Mouse (Mus musculus) Patski (cell line): ENCODE results near the gene Cacnb1. TPM values are rescaled to one million over a fixed set of nuclear protein-coding genes. Genes with fewer than 3 reads are reported as not detected.

ENCODE experiments used
- ATAC-seq: fragments of 100-300 bp; one replicate; pipeline ENCODE4 v1.8.0; 2021
- CTCF ChIA-PET: fragments of 350-600 bp; sonication (Branson Sonifier 250); formaldehyde crosslinking; loops from one replicate; lab custom pipeline; 2022; ENCODE audit warnings: inconsistent platforms; lab: Charles Lee
- POLR2A ChIA-PET: fragments of 350-600 bp; sonication (Branson Sonifier 250); formaldehyde crosslinking; loops from one replicate; lab custom pipeline; 2022; ENCODE audit warnings: antibody characterized with exemption, inconsistent platforms; lab: Charles Lee
- DNase-seq: peaks from one replicate; pipeline ENCODE4 v3.0.0-alpha.2; 2011; ENCODE audit warnings: low read depth, low spot score
- H3K27me3 ChIP-seq: fragments of 371-371 bp; one replicate; pipeline ENCODE4 v1.5.1; 2021
- CTCF ChIP-seq: fragments of 100-300 bp; IDR thresholded peaks from one replicate; pipeline ENCODE4 v1.5.1; 2021
- in situ Hi-C: fragments of 300-500 bp; cut with MboI; formaldehyde crosslinking; loops from 3 replicates; pipeline ENCODE4 v1.11.1; 2018; ENCODE audit warnings: low pct_unique_long_range_greater_than_20kb, mixed read lengths
- polyA plus RNA-seq: library from polyadenylated mRNA; unstranded; gene quantifications from one replicate; pipeline ENCODE4 v1.2.3, GENCODE M21; 2021

The Cacnb1 gene
- polyA plus RNA-seq, 1 experiment from 2014 or later: 6.0 TPM

DNA sequence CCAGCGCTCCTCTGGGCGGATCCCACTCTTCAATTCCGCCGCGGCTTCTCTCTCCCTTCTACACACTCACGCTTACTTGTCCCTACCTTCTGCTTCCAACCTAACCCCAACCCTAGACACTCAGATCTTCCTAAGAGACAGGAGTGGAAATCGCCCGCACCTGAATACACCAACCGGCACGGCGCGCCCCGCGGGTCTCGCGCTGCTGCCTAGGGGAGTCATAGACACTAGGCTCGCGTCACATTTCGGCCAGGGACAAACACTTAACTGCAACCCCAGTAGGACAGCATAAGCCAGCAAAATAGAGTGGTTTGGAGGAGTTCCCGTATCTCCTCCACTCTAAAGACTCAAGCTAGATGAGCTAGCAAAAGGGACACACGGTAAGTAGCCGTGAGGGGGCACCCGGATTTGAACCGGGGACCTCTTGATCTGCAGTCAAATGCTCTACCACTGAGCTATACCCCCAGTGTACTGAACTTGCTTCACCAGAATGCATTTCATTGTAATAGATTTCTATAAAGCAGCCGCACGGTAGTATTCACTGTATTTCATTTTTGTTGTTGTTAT lies 34.2 kb downstream of the Cacnb1 start:
- peak; percentile 45 for ATAC-seq
- POLR2A ChIA-PET: interaction anchor here (1.0 to 1.1 kb wide), 2 partner anchors 33 to 38 kb away, joined by 4 to 5 read pairs; partner anchors contain the start of genes Cacnb1 and Rpl19

DNA sequence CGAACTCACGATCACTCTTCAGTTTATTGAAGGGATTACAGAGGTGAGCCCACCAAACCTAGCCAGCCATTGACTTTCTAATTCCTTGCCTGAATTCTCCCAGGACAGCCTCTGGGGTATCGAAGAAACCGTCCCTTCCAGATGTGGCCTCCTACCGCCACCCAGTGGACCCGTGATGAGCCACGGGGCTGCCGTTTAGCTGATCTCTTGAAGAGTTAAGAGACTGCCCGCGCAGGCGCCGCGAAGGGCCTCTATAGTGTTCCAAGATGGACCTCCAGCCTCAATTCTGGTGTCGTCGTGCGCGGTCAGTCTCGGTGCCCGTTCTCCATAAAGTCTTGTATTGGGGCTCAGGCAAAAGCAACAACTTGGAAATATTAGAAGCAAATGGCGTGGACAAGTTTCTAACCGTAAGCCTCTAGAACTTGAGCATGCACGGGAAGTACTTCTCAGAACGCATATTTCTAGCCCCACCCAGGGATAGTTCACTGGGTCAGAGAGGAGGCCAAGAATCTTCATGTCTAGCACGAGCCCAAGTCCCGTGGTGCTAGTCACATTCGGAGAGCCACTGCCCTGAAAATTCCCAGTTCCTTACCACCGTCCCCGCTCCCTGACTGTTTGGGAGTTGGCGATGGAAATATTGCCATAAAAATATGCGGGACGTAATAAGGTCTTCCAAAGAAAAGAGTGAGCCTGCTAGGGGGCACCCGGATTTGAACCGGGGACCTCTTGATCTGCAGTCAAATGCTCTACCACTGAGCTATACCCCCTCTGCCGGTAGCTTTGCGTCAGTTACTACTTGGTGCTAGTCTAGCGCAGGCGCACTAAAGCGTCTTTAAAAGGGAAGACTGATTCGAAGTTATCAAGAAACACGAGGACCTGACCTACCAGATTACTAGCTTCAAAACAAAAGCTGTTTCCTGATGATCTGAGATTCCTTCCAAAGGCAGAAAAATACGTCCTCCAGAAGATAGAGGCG lies 35.0 kb downstream of the Cacnb1 start:
- no peaks in the 10 kb centered on the region for H3K27me3 ChIP-seq
- no peak for DNase-seq
- ChIA-PET POLR2A (interaction anchor here (1.0 kb wide), 2 partner anchors 11 to 34 kb away, joined by 3 to 5 read pairs; partner anchors contain the start of gene Cacnb1), CTCF (interaction anchor here (0.7 to 2.1 kb wide), 15 partner anchors 18 to 194 kb away, joined by 3 to 15 read pairs (median 3); partner anchors contain the start of genes Cacnb1 and Fbxo47)
- peak; percentile 60 for ATAC-seq
- peak; percentile 5 for TF ChIP-seq CTCF
- in situ Hi-C loops: loop anchor here (5.0 kb wide), 3 partner anchors 51 to 191 kb away; partner anchors contain the start of gene Lasp1

More for the DNA sequence above, 34.2 kb downstream of the Cacnb1 start:
- CTCF ChIA-PET: interaction anchor here (0.8 to 2.1 kb wide), 11 partner anchors 18 to 194 kb away, joined by 3 to 15 read pairs (median 3); partner anchors contain the start of genes Cacnb1 and Fbxo47
- in situ Hi-C loops: loop anchor here (5.0 kb wide), 3 partner anchors 51 to 191 kb away; partner anchors contain the start of gene Lasp1
- no peaks in the 10 kb centered on the region for H3K27me3 ChIP-seq
- no peak for DNase-seq
- TF ChIP-seq CTCF: no peak

DNA sequence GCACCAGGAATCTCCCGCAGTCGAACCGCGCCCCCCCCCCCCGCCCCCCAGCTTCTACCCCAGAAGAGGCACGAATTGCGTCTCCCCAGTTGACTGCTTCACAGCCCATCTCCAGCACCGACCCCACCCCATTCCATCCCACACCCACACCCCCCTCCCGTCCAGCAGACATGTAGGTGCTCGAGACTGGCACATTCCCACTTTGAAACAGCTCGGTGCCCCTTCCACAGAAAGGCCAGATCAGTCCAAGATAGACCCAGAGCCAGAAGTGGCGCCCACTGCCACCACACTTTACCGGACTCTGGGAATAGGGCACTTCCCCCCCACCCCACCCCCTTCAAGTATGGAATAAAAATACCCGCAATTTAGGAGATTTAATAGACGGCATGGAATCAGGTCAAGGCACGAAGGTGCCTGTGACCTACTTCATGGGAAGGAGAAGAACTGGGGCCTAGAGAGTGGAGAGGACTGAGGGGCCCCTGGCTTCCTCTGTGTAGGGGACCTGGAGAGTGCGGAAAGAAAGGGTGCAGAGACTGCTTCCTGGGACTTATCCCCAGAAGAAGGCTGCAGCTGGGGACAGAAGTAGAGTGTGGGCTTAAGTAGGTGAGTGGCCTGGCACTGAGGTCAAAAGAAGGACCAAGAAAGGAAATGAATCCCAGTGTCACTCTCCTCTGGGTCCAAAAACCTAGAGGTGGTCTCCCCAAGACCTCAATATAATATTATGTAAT lies 35.9 kb downstream of the Cacnb1 start:
- POLR2A ChIA-PET: interaction anchor here (1.0 kb wide), 1 partner anchor 10 kb away, joined by 3 read pairs; no protein-coding TSS in a partner anchor

DNA sequence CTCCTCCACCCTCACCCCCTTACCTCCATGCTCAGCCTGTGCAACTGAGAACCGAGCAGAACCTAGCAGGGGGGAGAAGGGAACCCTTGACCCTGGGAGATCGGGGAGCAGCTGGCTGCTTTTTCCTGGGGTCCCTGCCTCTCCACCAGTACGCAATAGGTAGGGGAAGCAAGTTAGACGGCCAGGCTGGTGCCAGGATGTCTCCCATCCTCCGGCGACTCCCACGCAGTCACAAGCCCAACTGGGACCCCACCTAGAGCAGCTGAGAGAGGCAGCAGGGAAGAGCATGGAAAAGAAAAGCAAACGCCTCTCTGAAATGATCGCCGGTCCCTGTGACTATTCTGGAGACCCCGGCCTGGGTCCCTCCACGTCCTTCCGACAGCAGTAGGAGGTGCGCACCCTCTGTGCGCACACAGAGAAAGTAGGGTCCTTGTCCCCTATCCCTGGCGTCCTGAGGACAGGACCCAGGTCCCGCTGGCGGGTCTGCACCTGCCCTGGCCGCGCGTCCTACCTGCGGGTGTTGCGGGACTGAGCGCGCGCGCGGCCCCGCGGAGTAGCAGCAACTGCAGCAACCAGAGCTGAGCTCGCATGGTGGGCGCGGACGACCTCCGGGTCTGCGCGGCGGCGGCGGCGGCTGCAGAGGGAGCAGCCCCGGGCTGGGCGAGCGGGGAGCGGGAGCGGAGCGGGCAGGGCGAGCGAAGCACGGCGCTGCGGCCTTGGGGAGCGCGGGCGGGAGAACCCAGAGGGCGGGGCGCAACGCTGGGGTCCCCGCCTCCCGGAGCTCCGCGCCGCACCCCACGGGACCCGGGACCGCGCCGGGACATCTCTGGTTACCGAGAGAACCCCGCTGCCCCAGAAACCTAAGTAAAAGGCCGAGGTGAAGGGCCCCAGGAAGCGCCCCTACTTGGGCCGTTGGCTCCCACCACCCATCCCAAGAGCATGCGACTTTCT lies 36.8 kb downstream of the Cacnb1 start, which contains the start of gene Plxdc1:
Gene Plxdc1 (minus strand): TSS at position 718 of the 951 bp plus-strand sequence.
- in situ Hi-C loops: loop anchor here (5.0 kb wide), 3 partner anchors 49 to 189 kb away; partner anchors contain the start of gene Lasp1
- no peaks in the 10 kb centered on the region for H3K27me3 ChIP-seq
- TF ChIP-seq CTCF: no peak
- no peak for ATAC-seq
- CTCF ChIA-PET: interaction anchor here (2.9 kb wide), 1 partner anchor 48 kb away, joined by 15 read pairs; no protein-coding TSS in a partner anchor
- POLR2A ChIA-PET: no interaction called here
- DNase-seq: no peak

More for the DNA sequence above, 35.9 kb downstream of the Cacnb1 start:
- ATAC-seq (no peak), DNase-seq (no peak)
- no peak for TF ChIP-seq CTCF
- CTCF ChIA-PET: interaction anchor here (0.8 to 2.9 kb wide), 5 partner anchors 26 to 53 kb away, joined by 3 to 15 read pairs (median 3); no protein-coding TSS in a partner anchor
- H3K27me3 ChIP-seq: no peaks in the 10 kb centered on the region
- in situ Hi-C loops: loop anchor here (5.0 kb wide), 3 partner anchors 50 to 190 kb away; partner anchors contain the start of gene Lasp1

DNA sequence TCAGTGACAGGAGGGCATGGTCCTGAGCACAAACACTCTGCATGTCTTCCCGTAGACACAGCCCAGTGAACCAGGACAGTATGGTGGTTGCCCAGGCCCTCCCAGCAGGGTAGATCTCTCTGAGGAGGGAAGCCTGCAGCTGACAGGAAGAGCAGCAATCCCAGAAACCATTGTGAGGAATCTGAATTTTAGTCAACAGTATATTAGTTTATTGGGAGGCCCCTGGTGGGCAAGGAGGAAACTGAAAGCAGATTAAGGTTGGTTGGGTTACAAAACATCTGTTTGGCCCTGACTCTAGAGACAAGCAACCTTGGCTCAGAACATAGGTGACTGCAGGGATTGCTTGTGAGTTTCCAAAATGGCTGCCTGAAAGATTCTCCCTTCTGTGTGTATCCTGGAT lies 38.9 kb downstream of the Cacnb1 start:
- TF ChIP-seq CTCF: no peak
- CTCF ChIA-PET: interaction anchor here (2.9 kb wide), 1 partner anchor 46 kb away, joined by 15 read pairs; no protein-coding TSS in a partner anchor
- DNase-seq: no peak
- POLR2A ChIA-PET: no interaction called here
- in situ Hi-C loops: no loop called here
- no peaks in the 10 kb centered on the region for H3K27me3 ChIP-seq
- no peak for ATAC-seq

DNA sequence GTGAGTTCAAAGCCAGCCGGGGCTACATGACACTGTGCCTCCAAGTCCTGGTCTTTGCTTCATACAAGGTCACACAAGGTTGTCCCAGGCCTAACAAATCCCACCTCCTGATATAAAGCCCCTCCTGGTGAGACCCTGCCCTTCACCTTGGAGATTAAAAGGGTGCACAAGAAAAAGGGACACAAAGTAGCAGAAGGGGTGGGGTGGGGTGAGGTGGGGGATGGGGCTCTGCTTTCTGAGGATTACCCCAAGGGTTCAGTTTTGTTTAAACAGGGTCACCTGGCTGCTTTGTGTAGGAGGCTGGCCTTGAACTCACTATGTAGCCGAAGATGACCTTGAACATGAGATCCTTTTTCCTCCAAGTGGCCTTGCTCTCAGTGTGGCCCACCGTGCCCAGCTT lies 39.3 kb downstream of the Cacnb1 start:
- in situ Hi-C loops: no loop called here

DNA sequence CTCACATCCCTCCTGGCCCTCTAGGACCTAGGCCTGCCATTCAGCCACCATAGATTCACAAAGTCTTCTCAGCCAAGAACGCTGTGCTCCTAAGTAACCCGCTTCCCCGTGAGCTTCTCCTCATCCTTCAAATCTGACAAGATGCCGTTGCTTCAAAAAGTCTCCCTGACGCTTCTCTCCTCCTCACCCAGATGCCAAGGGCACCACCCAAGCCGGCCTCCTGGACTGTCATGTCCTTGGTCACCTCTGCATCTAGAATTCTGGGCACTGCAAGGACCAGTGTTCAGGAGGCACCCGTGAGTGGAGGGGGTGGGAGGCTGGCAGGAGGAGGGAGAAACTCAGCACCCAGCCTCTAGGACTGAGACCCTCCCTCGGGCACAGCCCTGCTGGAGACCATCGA lies 40.1 kb downstream of the Cacnb1 start:
- ATAC-seq: no peak
- no peak for TF ChIP-seq CTCF
- ChIA-PET POLR2A (no interaction called here), CTCF (interaction anchor here (1.1 kb wide), 1 partner anchor 83 kb away, joined by 3 read pairs; no protein-coding TSS in a partner anchor)
- in situ Hi-C loops: no loop called here
- H3K27me3 ChIP-seq: no peaks in the 10 kb centered on the region
- DNase-seq: no peak

More for the DNA sequence above, 39.3 kb downstream of the Cacnb1 start:
- DNase-seq (no peak), ATAC-seq (no peak)
- no peak for TF ChIP-seq CTCF
- POLR2A ChIA-PET: no interaction called here
- no peaks in the 10 kb centered on the region for H3K27me3 ChIP-seq
- CTCF ChIA-PET: no interaction called here

DNA sequence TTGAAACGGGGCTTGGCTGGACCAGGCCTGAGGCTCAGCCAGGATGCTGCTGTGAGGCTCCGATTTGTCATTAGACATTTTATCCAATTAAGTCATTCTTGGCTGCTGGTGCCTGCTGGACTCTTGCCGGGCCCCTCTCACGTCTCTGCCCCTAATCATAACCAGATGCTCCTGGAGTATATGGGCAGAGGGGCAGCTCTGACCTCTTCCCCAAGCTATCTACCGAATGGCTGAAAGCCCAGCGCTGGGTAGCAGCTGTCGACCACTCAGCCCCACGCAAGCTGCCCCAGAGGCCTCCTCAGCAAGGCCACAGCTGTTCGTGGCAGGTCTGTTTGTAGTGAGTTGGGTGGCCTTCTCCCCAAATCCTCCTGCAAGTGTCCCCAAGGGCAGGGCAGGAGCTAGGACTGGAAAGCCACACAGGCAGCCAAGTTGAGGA lies 42.3 kb downstream of the Cacnb1 start:
- ChIA-PET POLR2A (interaction anchor here (2.0 kb wide), 1 partner anchor 11 kb away, joined by 4 read pairs; no protein-coding TSS in a partner anchor), CTCF (no interaction called here)
- ATAC-seq (no peak), DNase-seq (no peak)
- in situ Hi-C loops: no loop called here
- no peak for TF ChIP-seq CTCF
- no peaks in the 10 kb centered on the region for H3K27me3 ChIP-seq
